Comparison of ENCODE assay signal across 10 mouse cellular contexts in genomic region chr3:97311998-97312397, GRCm38 (mm10). TPM values are rescaled to one million over a fixed set of nuclear protein-coding genes. Genes with fewer than 3 reads are reported as not detected.
DNase-seq lines count a peak whose midpoint lies in the region; ATAC-seq and TF ChIP-seq lines count a peak whose summit lies in the region.
"Had no signal": no experiment of that assay in that cellular context is flagged by ENCODE, and none has a peak within 500 bp of the region (broad histone marks: within the 10 kb centered on the region; RNA-seq: fewer than 3 reads in every experiment).

No protein-coding gene starts in this region.

- H3K4me1 ChIP-seq in ES-Bruce4 (ENCODE audit: control insufficient read depth, insufficient read depth, low read length) = no peaks in the 10 kb centered on the region
- H3K4me1 ChIP-seq in hindbrain, embryonic 13.5 days (replicated peaks) = peaks cover 42% of the 10 kb centered on the region
- H3K4me1 ChIP-seq: megakaryocyte, embryonic 14.5 days had no signal

- peak overlapping the region; percentile 49 for H3K4me2 ChIP-seq in hindbrain, embryonic 13.5 days

- TF ChIP-seq EP300 in ES-Bruce4 (IDR thresholded peaks at IDR 0.05; ENCODE audit: insufficient read depth, low read depth, low read length) = no peak

- no peak for TF ChIP-seq CTCF in ES-Bruce4 (IDR thresholded peaks at IDR 0.05; ENCODE audit: low read depth, low read length)

- WGBS in hindbrain, embryonic 13.5 days = 29% methylated on average over 21 of the region's 21 CpGs

- peak; percentile 41 for ATAC-seq in hindbrain, embryonic 13.5 days (ENCODE audit: low FRiP score)

- TF ChIP-seq POLR2A in ES-Bruce4 (IDR thresholded peaks at IDR 0.05; ENCODE audit: insufficient read depth, low read length) = no peak

- no peaks in the 10 kb centered on the region for H3K36me3 ChIP-seq in ES-Bruce4 (ENCODE audit: control insufficient read depth, insufficient read depth, low read length, poor library complexity, severe bottlenecking)
- no peaks in the 10 kb centered on the region for H3K36me3 ChIP-seq in hindbrain, embryonic 13.5 days

- no peak overlapping the region for H3K9ac ChIP-seq in ES-Bruce4 (ENCODE audit: low read depth, poor library complexity, severe bottlenecking)
- H3K9ac ChIP-seq in hindbrain, embryonic 13.5 days = 0 out of 2 replicates have a peak overlapping the region, but pooled peaks have one; percentile 39

- peak; percentile 28 to 30 for DNase-seq in cerebellum, postnatal 36 days
- peak; percentile 39 for DNase-seq in gastrocnemius, adult 18-20 months (ENCODE audit: low spot score)
- peak; percentile 55 to 67 for DNase-seq in layer of hippocampus, postnatal 36 days
- peak; percentile 55 for DNase-seq in lung, postnatal 36 days
- peak; percentile 62 for DNase-seq in right cerebral cortex, postnatal 4 days
- DNase-seq in adipocyte (ENCODE audit: low spot score) = no peak

- H3K27me3 ChIP-seq in ES-Bruce4 (ENCODE audit: control insufficient read depth, insufficient read depth, low read length, poor library complexity, severe bottlenecking) = no peaks in the 10 kb centered on the region
- H3K27me3 ChIP-seq in hindbrain, embryonic 13.5 days = peaks cover 4% of the 10 kb centered on the region; the same call in 1 of the 2 replicates
- H3K27me3 ChIP-seq: CH12.LX had no signal

- H3K27ac ChIP-seq in ES-Bruce4 (ENCODE audit: insufficient read depth, low read length) = no peak overlapping the region
- H3K27ac ChIP-seq in hindbrain, embryonic 13.5 days = peak overlapping the region; percentile 56

- H3K4me3 ChIP-seq in ES-Bruce4 (ENCODE audit: low read depth, low read length) = peak overlapping the region; percentile 42
- H3K4me3 ChIP-seq in hindbrain, embryonic 13.5 days = peak overlapping the region; percentile 11; the same call in 1 of the 2 replicates

- no peaks in the 10 kb centered on the region for H3K9me3 ChIP-seq in ES-Bruce4 (replicated peaks; ENCODE audit: control insufficient read depth, insufficient read depth, low read length, poor library complexity, severe bottlenecking)
- no peaks in the 10 kb centered on the region for H3K9me3 ChIP-seq in hindbrain, embryonic 13.5 days

RNA-seq across cellular contexts. Expression of gene Bcl9, which starts 14.3 kb away (rescaled TPM):
- polyA plus RNA-seq in ES-Bruce4 (2011; ENCODE audit: insufficient read depth, insufficient read length, low read depth, missing spikeins) = 26.3 and 32.1 TPM in 2 replicates
- total RNA-seq in gastrocnemius, adult 18-20 months (2021) = 1 to 10 TPM; 2.4 to 2.5 TPM
- polyA plus RNA-seq in hindbrain, embryonic 13.5 days (2015; fragmentation: Nextera tagmentation; extraction: Ambion mirVana) = 86.4 and 89.0 TPM in 2 replicates
- total RNA-seq in layer of hippocampus, postnatal 36 days (2021) = 10 to 100 TPM; 59.1 to 63.3 TPM

Comparison
In these comparisons a context has a peak if more than half of its experiments do, and no peak if none do; other contexts are left out.
1. RNA of gene Bcl9, which starts 14.3 kb away (total RNA-seq): 59.1 to 63.3 TPM in layer of hippocampus, postnatal 36 days; 2.4 to 2.5 TPM in gastrocnemius, adult 18-20 months; every median in the first group is over 10 times any median in the second.